12 mouse cellular contexts compared by ENCODE assay signal in the genomic region with DNA sequence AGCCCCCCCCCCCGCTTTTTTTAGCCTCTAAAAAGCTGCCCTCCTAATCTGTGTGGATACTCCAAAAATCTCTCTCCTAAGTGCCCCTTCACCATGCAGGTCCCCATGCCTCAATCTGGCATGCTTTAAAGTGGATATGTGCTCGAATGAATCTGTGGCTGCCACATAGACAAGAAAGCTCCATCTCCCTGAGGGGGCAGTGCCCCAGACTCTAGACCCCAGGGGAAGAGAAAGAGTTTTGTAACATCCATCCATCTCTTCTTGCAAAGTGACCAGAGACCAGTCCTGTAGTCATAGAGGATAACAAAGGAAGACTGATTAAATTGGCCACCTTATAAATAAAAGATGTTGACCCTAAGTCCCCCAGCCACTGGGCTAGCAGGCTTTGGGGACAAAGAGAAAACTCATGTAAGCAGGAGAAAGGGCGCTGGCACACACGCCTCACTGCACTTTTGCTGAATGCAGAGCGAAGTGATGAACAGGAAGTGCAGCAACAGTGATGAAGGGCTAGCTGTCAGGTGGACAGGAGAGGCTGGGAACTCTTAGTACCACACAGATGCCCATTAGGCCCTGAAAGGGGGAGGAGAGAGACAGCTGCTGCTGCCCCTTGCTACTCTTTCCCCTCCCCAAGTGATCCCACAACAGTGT. TPM values are rescaled to one million over a fixed set of nuclear protein-coding genes. Genes with fewer than 3 reads are reported as not detected.
DNase-seq lines count a peak whose midpoint lies in the region; ATAC-seq and TF ChIP-seq lines count a peak whose summit lies in the region.
"Had no signal": no experiment of that assay in that cellular context is flagged by ENCODE, and none has a peak within 500 bp of the region (broad histone marks: within the 10 kb centered on the region; RNA-seq: fewer than 3 reads in every experiment).

No protein-coding gene starts in this region.

- WGBS in limb, embryonic 13.5 days, result 53% methylated on average over 5 of the region's 5 CpGs
- WGBS in limb, embryonic 10.5 days, result 51% methylated on average over 5 of the region's 5 CpGs
- WGBS in forebrain, embryonic 12.5 days, result 21% methylated on average over 5 of the region's 5 CpGs
- WGBS in limb, embryonic 14.5 days, result 44% methylated on average over 5 of the region's 5 CpGs
- WGBS in neural tube, embryonic 14.5 days, result 16% methylated on average over 5 of the region's 5 CpGs
- WGBS in kidney, adult 2 months, result 47% methylated on average over 5 of the region's 5 CpGs

- H3K9ac ChIP-seq in limb, embryonic 13.5 days, result no peak overlapping the region
- H3K9ac ChIP-seq in forebrain, embryonic 12.5 days, result peak overlapping the region; percentile 51
- 0 out of 2 replicates have a peak overlapping the region, but pooled peaks have one; percentile 40 for H3K9ac ChIP-seq in limb, embryonic 14.5 days (ENCODE audit: low read depth, low read length, severe bottlenecking)
- H3K9ac ChIP-seq in neural tube, embryonic 14.5 days (replicated peaks; ENCODE audit: low read depth, low read length), result peak overlapping the region; percentile 41; the same call in 1 of the 2 replicates

- DNase-seq in limb, embryonic 10.5 days (ENCODE audit: low spot score), result no peak
- no peak for DNase-seq in limb, embryonic 14.5 days (ENCODE audit: low spot score)
- DNase-seq in ovary, postnatal 10 days (ENCODE audit: low spot score), result no peak
- no peak for DNase-seq in B cell, adult 2 months
- no peak for DNase-seq in kidney, adult 2 months

- H3K27me3 ChIP-seq in limb, embryonic 13.5 days, result peaks cover 89% of the 10 kb centered on the region
- H3K27me3 ChIP-seq in limb, embryonic 10.5 days (ENCODE audit: low read depth, poor library complexity, severe bottlenecking), result peaks cover 86% of the 10 kb centered on the region
- H3K27me3 ChIP-seq in forebrain, embryonic 12.5 days, result peaks cover 30% of the 10 kb centered on the region
- H3K27me3 ChIP-seq in limb, embryonic 14.5 days (ENCODE audit: control insufficient read depth, insufficient read depth, low read length), result peaks cover 43% of the 10 kb centered on the region
- H3K27me3 ChIP-seq in neural tube, embryonic 14.5 days (ENCODE audit: control insufficient read depth, insufficient read depth, low read length), result no peaks in the 10 kb centered on the region
- no peaks in the 10 kb centered on the region for H3K27me3 ChIP-seq in kidney, adult 2 months (replicated peaks; ENCODE audit: control insufficient read depth, insufficient read depth, low read length)

- H3K9me3 ChIP-seq in limb, embryonic 13.5 days, result no peaks in the 10 kb centered on the region
- no peaks in the 10 kb centered on the region for H3K9me3 ChIP-seq in limb, embryonic 10.5 days (replicated peaks)
- H3K9me3 ChIP-seq in forebrain, embryonic 12.5 days, result no peaks in the 10 kb centered on the region
- no peaks in the 10 kb centered on the region for H3K9me3 ChIP-seq in limb, embryonic 14.5 days (ENCODE audit: control insufficient read depth, low read length)
- no peaks in the 10 kb centered on the region for H3K9me3 ChIP-seq in neural tube, embryonic 14.5 days (ENCODE audit: control insufficient read depth, low read length)
- H3K9me3 ChIP-seq: limb, embryonic 12.5 days had no signal

- TF ChIP-seq POLR2A in limb, embryonic 14.5 days (IDR thresholded peaks at IDR 0.05; ENCODE audit: borderline replicate concordance, extremely low read depth, insufficient read depth, insufficient read length), result no peak
- no peak for TF ChIP-seq POLR2A in kidney, adult 2 months (IDR thresholded peaks at IDR 0.05; ENCODE audit: low read depth, low read length)

- H3K4me2 ChIP-seq in limb, embryonic 13.5 days (replicated peaks), result 0 out of 2 replicates have a peak overlapping the region, but pooled peaks have one; percentile 63
- H3K4me2 ChIP-seq in forebrain, embryonic 12.5 days, result peak overlapping the region; percentile 64
- no peak overlapping the region for H3K4me2 ChIP-seq in limb, embryonic 14.5 days (replicated peaks; ENCODE audit: low read depth, low read length, severe bottlenecking)
- H3K4me2 ChIP-seq in neural tube, embryonic 14.5 days (ENCODE audit: low read depth, low read length), result peak overlapping the region; percentile 56

- H3K36me3 ChIP-seq in limb, embryonic 13.5 days, result no peaks in the 10 kb centered on the region
- no peaks in the 10 kb centered on the region for H3K36me3 ChIP-seq in limb, embryonic 10.5 days
- H3K36me3 ChIP-seq in forebrain, embryonic 12.5 days (replicated peaks), result no peaks in the 10 kb centered on the region
- H3K36me3 ChIP-seq in limb, embryonic 14.5 days (ENCODE audit: control insufficient read depth, insufficient read depth, low read length), result no peaks in the 10 kb centered on the region
- H3K36me3 ChIP-seq in neural tube, embryonic 14.5 days (ENCODE audit: control insufficient read depth, insufficient read depth, low read length), result no peaks in the 10 kb centered on the region
- H3K36me3 ChIP-seq in kidney, adult 2 months (ENCODE audit: control insufficient read depth, insufficient read depth, low read length), result no peaks in the 10 kb centered on the region
- H3K36me3 ChIP-seq: limb, embryonic 12.5 days had no signal

- peaks cover 15% of the 10 kb centered on the region for H3K4me1 ChIP-seq in limb, embryonic 13.5 days
- peaks cover 23% of the 10 kb centered on the region for H3K4me1 ChIP-seq in limb, embryonic 10.5 days
- peaks cover 23% of the 10 kb centered on the region for H3K4me1 ChIP-seq in forebrain, embryonic 12.5 days
- H3K4me1 ChIP-seq in limb, embryonic 14.5 days (ENCODE audit: control insufficient read depth, insufficient read depth, low read length), result no peaks in the 10 kb centered on the region
- no peaks in the 10 kb centered on the region for H3K4me1 ChIP-seq in neural tube, embryonic 14.5 days (ENCODE audit: control insufficient read depth, insufficient read depth, low read length)
- H3K4me1 ChIP-seq in kidney, adult 2 months (ENCODE audit: control insufficient read depth, insufficient read depth, low read length), result no peaks in the 10 kb centered on the region; the same call in 1 of the 2 replicates

- no peak overlapping the region; the same call in 1 of the 2 replicates for H3K4me3 ChIP-seq in limb, embryonic 13.5 days
- H3K4me3 ChIP-seq in limb, embryonic 10.5 days, result no peak overlapping the region
- peak overlapping the region; percentile 40 for H3K4me3 ChIP-seq in forebrain, embryonic 12.5 days (replicated peaks)
- no peak overlapping the region for H3K4me3 ChIP-seq in limb, embryonic 14.5 days (replicated peaks; ENCODE audit: low read length)
- H3K4me3 ChIP-seq in neural tube, embryonic 14.5 days (ENCODE audit: low read depth, low read length), result no peak overlapping the region; the same call in 1 of the 2 replicates
- H3K4me3 ChIP-seq in kidney, adult 2 months (ENCODE audit: insufficient read depth, low read depth, low read length), result no peak overlapping the region
- H3K4me3 ChIP-seq: erythroblast, embryonic 14.5 days had no signal

- H3K27ac ChIP-seq in limb, embryonic 13.5 days, result no peak overlapping the region
- H3K27ac ChIP-seq in limb, embryonic 10.5 days, result no peak overlapping the region
- H3K27ac ChIP-seq in forebrain, embryonic 12.5 days, result no peak overlapping the region
- H3K27ac ChIP-seq in limb, embryonic 14.5 days (replicated peaks; ENCODE audit: low read depth, low read length), result no peak overlapping the region
- no peak overlapping the region for H3K27ac ChIP-seq in neural tube, embryonic 14.5 days (ENCODE audit: low read depth, low read length)
- no peak overlapping the region for H3K27ac ChIP-seq in kidney, adult 2 months (ENCODE audit: insufficient read depth, low read depth, low read length)
- H3K27ac ChIP-seq: limb, embryonic 12.5 days had no signal

- no peak for ATAC-seq in limb, embryonic 13.5 days (ENCODE audit: low FRiP score, low read depth)
- peak; percentile 42; the same call in 1 of the 2 replicates for ATAC-seq in forebrain, embryonic 12.5 days (ENCODE audit: low FRiP score)
- ATAC-seq in limb, embryonic 14.5 days (ENCODE audit: low FRiP score, low read depth), result no peak
- ATAC-seq in neural tube, embryonic 14.5 days (ENCODE audit: low read depth), result no peak
- ATAC-seq: inflammation-experienced regulatory T-cells, adult 6 months; Patski had no signal

- no peak for TF ChIP-seq CTCF in kidney, adult 2 months (conservative IDR thresholded peaks at IDR 0.05; ENCODE audit: insufficient read depth, insufficient read length, low read depth, low read length)

RNA-seq across cellular contexts. Expression of a gene that starts 1.5 kb away (rescaled TPM):
- polyA plus RNA-seq in limb, embryonic 13.5 days (2015; fragmentation: Nextera tagmentation; extraction: Ambion mirVana), result 0.06 and 0.14 TPM in 2 replicates
- polyA plus RNA-seq in limb, embryonic 10.5 days (2016; fragmentation: Nextera tagmentation; extraction: Ambion mirVana), result not detected in 2 replicates
- 0.78 and 0.82 TPM in 2 replicates for polyA plus RNA-seq in forebrain, embryonic 12.5 days (2016; fragmentation: Nextera tagmentation; extraction: Ambion mirVana)
- 0.06 and 0.08 TPM in 2 replicates for polyA plus RNA-seq in limb, embryonic 14.5 days (2012; rRNA removed)
- not detected in 2 replicates for polyA plus RNA-seq in limb, embryonic 14.5 days (2014; fragmentation: Nextera tagmentation; extraction: Ambion mirVana)
- 1.3 and 1.4 TPM in 2 replicates for polyA plus RNA-seq in neural tube, embryonic 14.5 days (2014; fragmentation: Nextera tagmentation; extraction: Ambion mirVana)
- 0.14 and 0.20 TPM in 2 replicates for polyA plus RNA-seq in kidney, adult 2 months (2012; rRNA removed)
- polyA plus RNA-seq: erythroblast, embryonic 14.5 days; limb, embryonic 12.5 days had no signal

RNA-seq across cellular contexts. Expression of a gene that starts 13.3 kb away (rescaled TPM):
- polyA plus RNA-seq in limb, embryonic 13.5 days (2015; fragmentation: Nextera tagmentation; extraction: Ambion mirVana), result 8.4 and 8.9 TPM in 2 replicates
- 5.1 and 6.6 TPM in 2 replicates for polyA plus RNA-seq in limb, embryonic 10.5 days (2016; fragmentation: Nextera tagmentation; extraction: Ambion mirVana)
- 67.2 and 67.8 TPM in 2 replicates for polyA plus RNA-seq in forebrain, embryonic 12.5 days (2016; fragmentation: Nextera tagmentation; extraction: Ambion mirVana)
- polyA plus RNA-seq in limb, embryonic 14.5 days (2012; rRNA removed), result 1.5 and 2.8 TPM in 2 replicates
- 7.4 and 8.3 TPM in 2 replicates for polyA plus RNA-seq in limb, embryonic 14.5 days (2014; fragmentation: Nextera tagmentation; extraction: Ambion mirVana)
- 51.5 and 52.5 TPM in 2 replicates for polyA plus RNA-seq in neural tube, embryonic 14.5 days (2014; fragmentation: Nextera tagmentation; extraction: Ambion mirVana)
- 0.75 and 0.90 TPM in 2 replicates for polyA plus RNA-seq in kidney, adult 2 months (2012; rRNA removed)

RNA-seq across cellular contexts. Expression of a gene that starts 27.2 kb away (rescaled TPM):
- polyA plus RNA-seq in limb, embryonic 13.5 days (2015; fragmentation: Nextera tagmentation; extraction: Ambion mirVana), result 0.98 and 1.0 TPM in 2 replicates
- 0.15 TPM in 1 of 2 replicates, not detected in the other for polyA plus RNA-seq in limb, embryonic 10.5 days (2016; fragmentation: Nextera tagmentation; extraction: Ambion mirVana)
- polyA plus RNA-seq in forebrain, embryonic 12.5 days (2016; fragmentation: Nextera tagmentation; extraction: Ambion mirVana), result 1.3 and 2.0 TPM in 2 replicates
- 2.3 and 3.0 TPM in 2 replicates for polyA plus RNA-seq in limb, embryonic 14.5 days (2012; rRNA removed)
- polyA plus RNA-seq in limb, embryonic 14.5 days (2014; fragmentation: Nextera tagmentation; extraction: Ambion mirVana), result 2.2 and 2.3 TPM in 2 replicates
- polyA plus RNA-seq in neural tube, embryonic 14.5 days (2014; fragmentation: Nextera tagmentation; extraction: Ambion mirVana), result 0.24 and 0.49 TPM in 2 replicates
- 21.8 and 24.4 TPM in 2 replicates for polyA plus RNA-seq in kidney, adult 2 months (2012; rRNA removed)
- polyA plus RNA-seq: erythroblast, embryonic 14.5 days had no signal

RNA-seq across cellular contexts. Expression of a gene that starts 37.5 kb away (rescaled TPM):
- polyA plus RNA-seq in limb, embryonic 13.5 days (2015; fragmentation: Nextera tagmentation; extraction: Ambion mirVana), result 2.5 and 3.1 TPM in 2 replicates
- polyA plus RNA-seq in limb, embryonic 10.5 days (2016; fragmentation: Nextera tagmentation; extraction: Ambion mirVana), result 0.15 and 0.54 TPM in 2 replicates
- 0.87 and 1.8 TPM in 2 replicates for polyA plus RNA-seq in forebrain, embryonic 12.5 days (2016; fragmentation: Nextera tagmentation; extraction: Ambion mirVana)
- 1.3 and 2.2 TPM in 2 replicates for polyA plus RNA-seq in limb, embryonic 14.5 days (2012; rRNA removed)
- polyA plus RNA-seq in limb, embryonic 14.5 days (2014; fragmentation: Nextera tagmentation; extraction: Ambion mirVana), result 4.4 and 5.0 TPM in 2 replicates
- 3.9 and 4.3 TPM in 2 replicates for polyA plus RNA-seq in neural tube, embryonic 14.5 days (2014; fragmentation: Nextera tagmentation; extraction: Ambion mirVana)
- 0.86 and 1.5 TPM in 2 replicates for polyA plus RNA-seq in kidney, adult 2 months (2012; rRNA removed)
- polyA plus RNA-seq: erythroblast, embryonic 14.5 days; inflammation-experienced regulatory T-cells, adult 6 months; Patski had no signal

RNA-seq across cellular contexts. Expression of a gene that starts 43.3 kb away (rescaled TPM):
- polyA plus RNA-seq in limb, embryonic 13.5 days (2015; fragmentation: Nextera tagmentation; extraction: Ambion mirVana), result 66.8 and 67.0 TPM in 2 replicates
- polyA plus RNA-seq in limb, embryonic 10.5 days (2016; fragmentation: Nextera tagmentation; extraction: Ambion mirVana), result 71.0 and 77.8 TPM in 2 replicates
- polyA plus RNA-seq in forebrain, embryonic 12.5 days (2016; fragmentation: Nextera tagmentation; extraction: Ambion mirVana), result 63.2 and 63.9 TPM in 2 replicates
- polyA plus RNA-seq in limb, embryonic 14.5 days (2012; rRNA removed), result 51.7 and 55.9 TPM in 2 replicates
- polyA plus RNA-seq in limb, embryonic 14.5 days (2014; fragmentation: Nextera tagmentation; extraction: Ambion mirVana), result 52.8 and 63.4 TPM in 2 replicates
- polyA plus RNA-seq in neural tube, embryonic 14.5 days (2014; fragmentation: Nextera tagmentation; extraction: Ambion mirVana), result 59.5 and 64.1 TPM in 2 replicates
- 39.2 and 47.8 TPM in 2 replicates for polyA plus RNA-seq in kidney, adult 2 months (2012; rRNA removed)
